ENCODE assay signal across 8 mouse cellular contexts in the genomic region with DNA sequence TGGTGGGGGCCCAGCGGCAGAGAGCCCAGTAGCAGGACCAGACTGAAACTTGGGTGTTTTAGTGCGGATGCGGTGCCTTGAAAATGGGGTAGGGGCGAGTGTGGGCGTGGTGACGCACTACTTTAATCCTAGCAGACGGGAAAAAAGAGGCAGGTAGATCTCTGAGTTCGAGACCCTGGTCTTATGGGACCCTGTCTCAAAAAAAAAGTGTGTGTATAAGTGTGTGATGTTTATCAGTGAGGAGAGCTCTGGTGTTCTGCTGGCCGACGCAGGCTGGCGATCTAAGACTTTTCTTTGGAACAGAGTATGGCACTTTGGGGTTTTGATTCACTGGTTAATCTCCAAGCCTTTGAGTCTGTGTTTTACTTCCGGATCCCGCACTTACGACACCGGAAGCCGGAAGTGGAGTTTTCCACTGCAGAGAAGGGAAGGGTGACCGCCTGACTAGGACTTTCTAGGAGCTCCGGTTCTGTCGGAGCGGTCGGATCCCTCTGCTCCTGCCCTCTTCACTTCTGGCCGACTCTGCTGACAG. TPM values are rescaled to one million over a fixed set of nuclear protein-coding genes. Genes with fewer than 3 reads are reported as not detected.
DNase-seq lines count a peak whose midpoint lies in the region; ATAC-seq and TF ChIP-seq lines count a peak whose summit lies in the region.

No protein-coding gene starts in this region.

- H3K4me2 ChIP-seq in heart, embryonic 15.5 days = peak overlapping the region; percentile 69
- peak overlapping the region; percentile 76 for H3K4me2 ChIP-seq in liver, embryonic 12.5 days
- peak overlapping the region; percentile 56 for H3K4me2 ChIP-seq in stomach, embryonic 14.5 days (replicated peaks; ENCODE audit: low read depth, low read length)

- peak overlapping the region; percentile 63 for H3K4me3 ChIP-seq in forebrain, embryonic 10.5 days
- H3K4me3 ChIP-seq in heart, embryonic 15.5 days = peak overlapping the region; percentile 66
- H3K4me3 ChIP-seq in liver, embryonic 12.5 days = peak overlapping the region; percentile 70
- H3K4me3 ChIP-seq in stomach, embryonic 14.5 days (ENCODE audit: low read depth, low read length) = peak overlapping the region; percentile 48

- WGBS in forebrain, embryonic 10.5 days = 19% methylated on average over 22 of the region's 22 CpGs
- WGBS in heart, embryonic 15.5 days = 13% methylated on average over 22 of the region's 22 CpGs
- WGBS in liver, embryonic 12.5 days (ENCODE audit: insufficient replicate concordance) = 9% methylated on average over 22 of the region's 22 CpGs
- 19% methylated on average over 22 of the region's 22 CpGs for WGBS in stomach, embryonic 14.5 days

- peak overlapping the region; percentile 83 for H3K27ac ChIP-seq in forebrain, embryonic 10.5 days
- peak overlapping the region; percentile 93 for H3K27ac ChIP-seq in heart, embryonic 15.5 days
- peak overlapping the region; percentile 92 for H3K27ac ChIP-seq in liver, embryonic 12.5 days
- peak overlapping the region; percentile 81 for H3K27ac ChIP-seq in stomach, embryonic 14.5 days (ENCODE audit: low read length)

- peak; percentile 68 for ATAC-seq in heart, embryonic 15.5 days (replicated peaks; ENCODE audit: insufficient number of reproducible peaks, insufficient read depth, low FRiP score, low read depth)
- peak; percentile 48; the same call in 1 of the 2 replicates for ATAC-seq in liver, embryonic 12.5 days
- ATAC-seq in stomach, embryonic 14.5 days (ENCODE audit: insufficient number of reproducible peaks, insufficient read depth, low FRiP score, low read depth) = peak; percentile 68

- H3K4me1 ChIP-seq in forebrain, embryonic 10.5 days = peaks cover 10% of the 10 kb centered on the region
- 0 out of 2 replicates have a peak, but pooled peaks cover 2% of the 10 kb centered on the region for H3K4me1 ChIP-seq in heart, embryonic 15.5 days (replicated peaks)
- peaks cover 44% of the 10 kb centered on the region for H3K4me1 ChIP-seq in liver, embryonic 12.5 days
- H3K4me1 ChIP-seq in stomach, embryonic 14.5 days (ENCODE audit: control insufficient read depth, insufficient read depth, low read length) = no peaks in the 10 kb centered on the region

- H3K27me3 ChIP-seq in forebrain, embryonic 10.5 days (ENCODE audit: poor library complexity, severe bottlenecking) = no peaks in the 10 kb centered on the region
- H3K27me3 ChIP-seq in heart, embryonic 15.5 days = no peaks in the 10 kb centered on the region
- no peaks in the 10 kb centered on the region for H3K27me3 ChIP-seq in liver, embryonic 12.5 days (replicated peaks)
- H3K27me3 ChIP-seq in stomach, embryonic 14.5 days (ENCODE audit: control insufficient read depth, insufficient read depth, low read length) = no peaks in the 10 kb centered on the region

- 0 out of 2 replicates have a peak, but pooled peaks have one; percentile 18 for TF ChIP-seq POLR2A in brain, embryonic 14.5 days (IDR thresholded peaks at IDR 0.05; ENCODE audit: borderline replicate concordance, extremely low read depth, insufficient read depth, insufficient read length, poor library complexity, severe bottlenecking)

- peak; percentile 85 for DNase-seq in CD4-positive, CD25-positive, alpha-beta regulatory T cell, adult 2 months (ENCODE audit: low read depth, low spot score)
- DNase-seq in brain, embryonic 14.5 days (ENCODE audit: low read depth) = peak; percentile 92
- peak; percentile 71 for DNase-seq in forebrain, embryonic 10.5 days (ENCODE audit: extremely low spot score, low spot score)
- DNase-seq in kidney, postnatal 14 days = peak; percentile 80
- DNase-seq in natural killer cell, adult 2 months (ENCODE audit: low spot score in 2 of 2) = peak; percentile 61 to 63

- no peak for TF ChIP-seq CTCF in brain, embryonic 14.5 days (IDR thresholded peaks at IDR 0.05; ENCODE audit: borderline replicate concordance, extremely low read depth, insufficient read depth, insufficient read length)

- H3K9me3 ChIP-seq in forebrain, embryonic 10.5 days = no peaks in the 10 kb centered on the region
- no peaks in the 10 kb centered on the region for H3K9me3 ChIP-seq in heart, embryonic 15.5 days (replicated peaks)
- H3K9me3 ChIP-seq in liver, embryonic 12.5 days (replicated peaks) = no peaks in the 10 kb centered on the region
- H3K9me3 ChIP-seq in stomach, embryonic 14.5 days (ENCODE audit: control insufficient read depth, low read depth, low read length) = no peaks in the 10 kb centered on the region

- H3K9ac ChIP-seq in heart, embryonic 15.5 days = peak overlapping the region; percentile 64
- peak overlapping the region; percentile 77 for H3K9ac ChIP-seq in liver, embryonic 12.5 days
- peak overlapping the region; percentile 40 for H3K9ac ChIP-seq in stomach, embryonic 14.5 days (replicated peaks; ENCODE audit: low read depth, low read length)

- peaks cover 17% of the 10 kb centered on the region for H3K36me3 ChIP-seq in forebrain, embryonic 10.5 days (replicated peaks)
- peaks cover 9% of the 10 kb centered on the region; the same call in 1 of the 2 replicates for H3K36me3 ChIP-seq in heart, embryonic 15.5 days
- peaks cover 19% of the 10 kb centered on the region for H3K36me3 ChIP-seq in liver, embryonic 12.5 days
- no peaks in the 10 kb centered on the region for H3K36me3 ChIP-seq in stomach, embryonic 14.5 days (ENCODE audit: control insufficient read depth, insufficient read depth, low read length)

RNA-seq across cellular contexts. Expression of a gene that starts 0.4 kb away (rescaled TPM):
- 50.5 and 53.4 TPM in 2 replicates for polyA plus RNA-seq in brain, embryonic 14.5 days (2012; rRNA removed)
- 53.5 and 55.3 TPM in 2 replicates for polyA plus RNA-seq in forebrain, embryonic 10.5 days (2016; fragmentation: Nextera tagmentation; extraction: Ambion mirVana)
- polyA plus RNA-seq in heart, embryonic 15.5 days (2015; fragmentation: Nextera tagmentation; extraction: Ambion mirVana) = 15.4 and 21.4 TPM in 2 replicates
- polyA plus RNA-seq in liver, embryonic 12.5 days (2016; fragmentation: Nextera tagmentation; extraction: Ambion mirVana) = 56.5 and 60.4 TPM in 2 replicates
- 78.4 and 79.1 TPM in 2 replicates for polyA plus RNA-seq in stomach, embryonic 14.5 days (2014; fragmentation: Nextera tagmentation; extraction: Ambion mirVana)

RNA-seq across cellular contexts. Expression of a gene that starts 36.3 kb away (rescaled TPM):
- 15.1 and 16.0 TPM in 2 replicates for polyA plus RNA-seq in brain, embryonic 14.5 days (2012; rRNA removed)
- polyA plus RNA-seq in forebrain, embryonic 10.5 days (2016; fragmentation: Nextera tagmentation; extraction: Ambion mirVana) = 18.9 and 20.9 TPM in 2 replicates
- polyA plus RNA-seq in heart, embryonic 15.5 days (2015; fragmentation: Nextera tagmentation; extraction: Ambion mirVana) = 18.2 and 18.9 TPM in 2 replicates
- polyA plus RNA-seq in liver, embryonic 12.5 days (2016; fragmentation: Nextera tagmentation; extraction: Ambion mirVana) = 21.6 and 22.4 TPM in 2 replicates
- 19.8 and 21.5 TPM in 2 replicates for polyA plus RNA-seq in stomach, embryonic 14.5 days (2014; fragmentation: Nextera tagmentation; extraction: Ambion mirVana)

RNA-seq across cellular contexts. Expression of a gene that starts 36.3 kb away (rescaled TPM):
- polyA plus RNA-seq in brain, embryonic 14.5 days (2012; rRNA removed) = 35.3 and 47.8 TPM in 2 replicates
- polyA plus RNA-seq in forebrain, embryonic 10.5 days (2016; fragmentation: Nextera tagmentation; extraction: Ambion mirVana) = 22.8 and 23.7 TPM in 2 replicates
- 26.8 and 31.2 TPM in 2 replicates for polyA plus RNA-seq in heart, embryonic 15.5 days (2015; fragmentation: Nextera tagmentation; extraction: Ambion mirVana)
- polyA plus RNA-seq in liver, embryonic 12.5 days (2016; fragmentation: Nextera tagmentation; extraction: Ambion mirVana) = 10.7 and 12.4 TPM in 2 replicates
- 40.0 and 42.0 TPM in 2 replicates for polyA plus RNA-seq in stomach, embryonic 14.5 days (2014; fragmentation: Nextera tagmentation; extraction: Ambion mirVana)

RNA-seq across cellular contexts. Expression of a gene that starts 51.8 kb away (rescaled TPM):
- 0.18 TPM in 1 of 2 replicates, not detected in the other for polyA plus RNA-seq in brain, embryonic 14.5 days (2012; rRNA removed)
- polyA plus RNA-seq in forebrain, embryonic 10.5 days (2016; fragmentation: Nextera tagmentation; extraction: Ambion mirVana) = not detected in 2 replicates
- not detected in 2 replicates for polyA plus RNA-seq in heart, embryonic 15.5 days (2015; fragmentation: Nextera tagmentation; extraction: Ambion mirVana)
- polyA plus RNA-seq in liver, embryonic 12.5 days (2016; fragmentation: Nextera tagmentation; extraction: Ambion mirVana) = not detected in 2 replicates
- not detected in 2 replicates for polyA plus RNA-seq in stomach, embryonic 14.5 days (2014; fragmentation: Nextera tagmentation; extraction: Ambion mirVana)

RNA-seq across cellular contexts. Expression of a gene that starts 56.2 kb away (rescaled TPM):
- polyA plus RNA-seq in brain, embryonic 14.5 days (2012; rRNA removed) = 6.1 and 7.7 TPM in 2 replicates
- 10.6 and 12.5 TPM in 2 replicates for polyA plus RNA-seq in forebrain, embryonic 10.5 days (2016; fragmentation: Nextera tagmentation; extraction: Ambion mirVana)
- 12.0 and 14.3 TPM in 2 replicates for polyA plus RNA-seq in heart, embryonic 15.5 days (2015; fragmentation: Nextera tagmentation; extraction: Ambion mirVana)
- 9.7 and 9.9 TPM in 2 replicates for polyA plus RNA-seq in liver, embryonic 12.5 days (2016; fragmentation: Nextera tagmentation; extraction: Ambion mirVana)
- 18.1 and 20.0 TPM in 2 replicates for polyA plus RNA-seq in stomach, embryonic 14.5 days (2014; fragmentation: Nextera tagmentation; extraction: Ambion mirVana)

Comparison
In these comparisons a context has a peak if more than half of its experiments do, and no peak if none do; other contexts are left out.
1. Peak in every context shown above with its lines: DNase-seq, ATAC-seq, H3K4me3 ChIP-seq and H3K27ac ChIP-seq.